Mouse (Mus musculus): Measurements from ENCODE around the gene Hes5. TPM values are rescaled to one million over a fixed set of nuclear protein-coding genes. Genes with fewer than 3 reads are reported as not detected.

Gene Hes5
- polyA plus RNA-seq, 1 experiment from 2014 or later: 0.15 TPM

DNA sequence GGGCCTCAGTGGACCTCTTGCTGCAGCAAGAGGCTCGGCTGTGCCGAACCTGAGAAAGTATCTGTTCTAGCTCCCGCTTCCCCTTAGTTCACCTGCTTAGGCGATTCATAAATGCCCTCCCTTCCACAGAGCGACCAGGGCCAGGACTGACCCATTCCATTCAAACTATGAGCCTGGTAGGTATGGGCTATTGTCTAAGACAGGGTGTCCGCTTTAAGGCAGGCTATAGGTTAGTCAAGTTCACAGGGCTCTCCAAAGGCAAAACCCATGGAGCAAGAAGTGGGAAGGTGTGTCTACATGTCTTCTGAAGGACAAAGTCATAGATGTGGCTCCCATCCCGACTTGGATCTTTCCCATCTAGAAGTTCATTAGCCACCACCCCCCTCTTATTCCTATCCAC is 2.0 kb downstream of the Hes5 start:
- Histone ChIP-seq H3K36me3 (replicated peaks; ENCODE audit: insufficient read depth, low read length) (peaks cover 10% of the 10 kb centered on the region), H3K27me3 (ENCODE audit: insufficient read depth, low read length) (peaks cover 59% of the 10 kb centered on the region), H3K4me1 (ENCODE audit: insufficient read depth) (peaks cover 46% of the 10 kb centered on the region), H3K27ac (ENCODE audit: low read depth) (no peak overlapping the region), H3K4me3 (ENCODE audit: low read depth, low read length) (no peak overlapping the region), H3K4me2 (ENCODE audit: low read depth, low read length) (no peak overlapping the region), H3K9ac (replicated peaks) (no peak overlapping the region), H3K9me3 (ENCODE audit: low read length) (no peaks in the 10 kb centered on the region)
- ATAC-seq: no peak
- no peak for DNase-seq
- TF ChIP-seq EP300 (IDR thresholded peaks at IDR 0.05; ENCODE audit: low read depth) (no peak), CTCF (IDR thresholded peaks at IDR 0.05; ENCODE audit: low read depth) (no peak)
- 80% methylated on average over 7 of the region's 7 CpGs for WGBS (ENCODE audit: insufficient replicate concordance)

DNA sequence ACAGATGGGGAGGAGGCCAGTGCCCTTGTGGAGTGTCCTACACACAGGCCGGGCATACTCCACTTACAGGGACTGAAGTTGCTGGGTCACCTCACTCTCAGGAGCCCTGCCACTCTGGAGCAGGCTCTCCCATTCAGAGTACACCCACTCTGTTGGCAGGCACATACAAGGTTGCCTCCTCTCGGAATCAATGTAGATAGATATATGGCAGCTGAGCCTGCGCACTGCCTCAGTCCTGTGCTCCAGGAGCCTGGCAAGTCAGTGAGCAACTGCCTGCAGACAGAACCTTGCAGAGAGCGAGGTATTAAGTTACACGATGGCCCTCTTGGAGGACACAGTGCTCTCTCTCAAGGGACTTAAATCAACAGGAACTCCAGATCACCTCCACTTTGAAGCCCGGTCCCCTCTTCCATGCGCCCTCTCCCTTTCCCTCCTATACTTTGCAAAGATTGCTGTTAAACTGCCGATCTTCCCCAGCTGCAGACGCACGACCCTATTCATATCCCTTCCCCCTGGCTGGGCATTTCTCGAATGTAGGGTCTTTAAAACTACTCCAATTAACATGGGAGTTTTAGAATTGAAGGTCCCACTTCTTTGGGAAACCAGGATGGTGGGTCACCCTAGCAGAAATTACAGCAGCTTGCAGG is 2.6 kb downstream of the Hes5 start:
- Histone ChIP-seq H3K27ac (ENCODE audit: low read depth) (no peak overlapping the region), H3K36me3 (replicated peaks; ENCODE audit: insufficient read depth, low read length) (peaks cover 14% of the 10 kb centered on the region), H3K4me2 (ENCODE audit: low read depth, low read length) (peak overlapping the region; percentile 98), H3K9ac (replicated peaks) (no peak overlapping the region), H3K4me1 (ENCODE audit: insufficient read depth) (peaks cover 46% of the 10 kb centered on the region), H3K27me3 (ENCODE audit: insufficient read depth, low read length) (peaks cover 53% of the 10 kb centered on the region), H3K4me3 (ENCODE audit: low read depth, low read length) (peak overlapping the region; percentile 95), H3K9me3 (ENCODE audit: low read length) (no peaks in the 10 kb centered on the region)
- DNase-seq (no peak), ATAC-seq (no peak)
- TF ChIP-seq EP300 (IDR thresholded peaks at IDR 0.05; ENCODE audit: low read depth) (no peak), CTCF (IDR thresholded peaks at IDR 0.05; ENCODE audit: low read depth) (no peak)
- WGBS (ENCODE audit: insufficient replicate concordance): 54% methylated on average over 11 of the region's 11 CpGs

DNA sequence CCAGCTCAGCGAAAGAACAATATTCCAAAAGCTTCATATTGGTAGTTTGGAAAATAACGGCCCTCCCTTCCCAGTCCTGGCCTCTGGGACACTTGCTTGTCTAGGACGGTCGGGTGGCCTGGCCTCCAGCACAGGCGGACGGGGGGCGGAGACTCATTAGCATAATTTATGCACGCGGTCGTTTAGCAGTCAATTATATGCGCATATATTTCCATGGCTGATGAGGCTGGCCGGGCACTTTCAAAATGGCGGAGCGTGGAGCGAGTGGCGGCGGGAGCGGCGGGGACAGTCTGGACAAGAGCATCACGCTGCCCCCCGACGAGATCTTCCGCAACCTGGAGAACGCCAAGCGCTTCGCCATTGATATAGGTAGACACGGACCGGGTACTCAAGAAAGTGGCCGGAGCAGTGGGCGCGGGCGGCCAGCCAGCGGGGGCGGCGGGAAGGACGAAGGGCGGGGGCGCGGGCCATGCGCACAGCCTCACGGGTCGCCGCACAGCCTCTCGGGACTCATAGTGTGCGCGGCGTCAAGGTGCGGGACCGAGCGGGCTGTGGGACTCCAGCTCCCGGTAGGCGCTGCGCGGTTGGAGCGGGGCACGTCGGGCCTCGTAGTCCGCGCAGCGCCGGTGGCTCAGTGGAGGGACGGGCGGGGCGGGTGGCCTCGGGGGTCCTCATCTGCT is 3.3 kb downstream of the Hes5 start, which contains the start of gene Pank4:
TSS of gene Pank4 (plus strand) at position 223 of the 680 bp plus-strand sequence.
- H3K27me3 ChIP-seq (ENCODE audit: insufficient read depth, low read length): peaks cover 46% of the 10 kb centered on the region
- H3K9ac ChIP-seq (replicated peaks): peak within 1 kb of the TSS; percentile 91
- peak within 1 kb of the TSS; percentile 98 for H3K4me2 ChIP-seq (ENCODE audit: low read depth, low read length)
- ATAC-seq (peak; percentile 91), DNase-seq (peak; percentile 91)
- WGBS (ENCODE audit: insufficient replicate concordance): under 1% methylated on average over 66 of the region's 66 CpGs
- no peaks in the 10 kb centered on the region for H3K9me3 ChIP-seq (ENCODE audit: low read length)
- peaks cover 16% of the 10 kb centered on the region for H3K36me3 ChIP-seq (replicated peaks; ENCODE audit: insufficient read depth, low read length)
- H3K4me3 ChIP-seq (ENCODE audit: low read depth, low read length): peak within 1 kb of the TSS; percentile 95
- no peak for TF ChIP-seq CTCF (IDR thresholded peaks at IDR 0.05; ENCODE audit: low read depth)
- no peak for TF ChIP-seq EP300 (IDR thresholded peaks at IDR 0.05; ENCODE audit: low read depth)
- peaks cover 46% of the 10 kb centered on the region for H3K4me1 ChIP-seq (ENCODE audit: insufficient read depth)
- H3K27ac ChIP-seq (ENCODE audit: low read depth): peak within 1 kb of the TSS; percentile 80

DNA sequence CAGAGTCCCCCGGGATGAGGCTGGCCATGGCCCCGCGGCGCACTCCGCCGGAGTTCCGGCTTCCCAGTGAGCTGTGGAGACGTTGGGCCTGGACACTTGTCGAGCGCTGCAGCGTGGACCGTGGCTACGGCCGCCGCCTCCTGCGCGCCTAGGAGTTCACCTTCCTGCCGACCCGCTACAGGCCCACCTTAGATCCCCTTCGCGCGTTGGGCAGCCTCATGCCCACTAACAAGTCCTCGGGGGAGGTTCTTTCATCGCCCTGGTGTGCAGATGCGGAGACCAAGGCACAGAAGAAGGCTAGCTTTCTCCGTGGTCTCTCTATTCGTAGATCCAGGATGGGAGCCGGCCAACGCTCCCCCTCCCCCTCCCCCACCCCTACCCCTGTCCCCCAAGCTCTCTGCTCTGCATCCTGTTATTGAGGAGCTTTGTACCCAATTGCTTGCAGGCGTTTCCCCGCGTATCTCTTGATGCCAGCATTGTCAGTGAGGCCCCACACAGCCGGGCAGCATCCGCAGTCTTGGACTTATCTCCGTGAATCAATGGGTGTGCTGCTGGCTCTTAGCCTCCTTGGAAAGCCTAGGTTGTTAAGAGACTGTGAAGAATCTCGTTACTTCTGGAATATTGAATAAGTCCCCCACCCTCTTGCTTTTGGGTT is 4.0 kb downstream of the Hes5 start:
- H3K36me3 ChIP-seq (replicated peaks; ENCODE audit: insufficient read depth, low read length): peaks cover 23% of the 10 kb centered on the region
- peak overlapping the region; percentile 80 for H3K27ac ChIP-seq (ENCODE audit: low read depth)
- peaks cover 46% of the 10 kb centered on the region for H3K4me1 ChIP-seq (ENCODE audit: insufficient read depth)
- under 1% methylated on average over 34 of the region's 36 CpGs for WGBS (ENCODE audit: insufficient replicate concordance)
- H3K4me2 ChIP-seq (ENCODE audit: low read depth, low read length): peak overlapping the region; percentile 98
- TF ChIP-seq CTCF (IDR thresholded peaks at IDR 0.05; ENCODE audit: low read depth) (no peak), EP300 (IDR thresholded peaks at IDR 0.05; ENCODE audit: low read depth) (peak; percentile 19; the same call in 1 of the 2 replicates)
- DNase-seq (peak; percentile 59), ATAC-seq (peak; percentile 50)
- no peaks in the 10 kb centered on the region for H3K9me3 ChIP-seq (ENCODE audit: low read length)
- H3K27me3 ChIP-seq (ENCODE audit: insufficient read depth, low read length): peaks cover 39% of the 10 kb centered on the region
- H3K9ac ChIP-seq (replicated peaks): peak overlapping the region; percentile 91
- H3K4me3 ChIP-seq (ENCODE audit: low read depth, low read length): peak overlapping the region; percentile 95

DNA sequence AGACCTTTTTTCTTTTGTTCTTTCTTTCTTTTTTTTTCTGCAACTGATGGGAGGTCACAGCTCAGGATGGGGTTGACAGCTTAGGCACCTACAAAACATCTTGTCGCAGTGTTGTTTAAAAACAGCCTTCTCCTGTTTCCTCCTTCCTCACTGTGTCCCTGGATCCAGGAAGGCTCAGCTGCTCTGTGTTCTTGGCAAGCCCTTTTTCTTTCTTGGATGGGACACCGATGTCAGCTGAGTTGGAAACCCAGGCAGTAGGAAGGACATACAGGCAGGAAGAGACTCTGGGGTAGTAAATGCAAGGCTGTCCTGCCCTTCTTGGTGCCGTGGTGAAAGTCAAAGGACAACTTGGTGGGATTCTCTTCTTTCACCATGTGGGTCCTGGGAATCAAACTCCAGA is 5.1 kb downstream of the Hes5 start:
- no peak for TF ChIP-seq EP300 (IDR thresholded peaks at IDR 0.05; ENCODE audit: low read depth)
- TF ChIP-seq CTCF (IDR thresholded peaks at IDR 0.05; ENCODE audit: low read depth): no peak
- Histone ChIP-seq H3K4me3 (ENCODE audit: low read depth, low read length) (peak overlapping the region; percentile 95; the same call in 1 of the 2 replicates), H3K4me2 (ENCODE audit: low read depth, low read length) (peak overlapping the region; percentile 98), H3K9me3 (ENCODE audit: low read length) (no peaks in the 10 kb centered on the region), H3K4me1 (ENCODE audit: insufficient read depth) (peaks cover 40% of the 10 kb centered on the region), H3K9ac (replicated peaks) (peak overlapping the region; percentile 91; the same call in 1 of the 2 replicates), H3K27ac (ENCODE audit: low read depth) (no peak overlapping the region; the same call in 1 of the 2 replicates), H3K27me3 (ENCODE audit: insufficient read depth, low read length) (peaks cover 28% of the 10 kb centered on the region), H3K36me3 (replicated peaks; ENCODE audit: insufficient read depth, low read length) (peaks cover 34% of the 10 kb centered on the region)
- 65% methylated on average over 3 of the region's 3 CpGs for WGBS (ENCODE audit: insufficient replicate concordance)
- no peak for ATAC-seq
- no peak for DNase-seq

DNA sequence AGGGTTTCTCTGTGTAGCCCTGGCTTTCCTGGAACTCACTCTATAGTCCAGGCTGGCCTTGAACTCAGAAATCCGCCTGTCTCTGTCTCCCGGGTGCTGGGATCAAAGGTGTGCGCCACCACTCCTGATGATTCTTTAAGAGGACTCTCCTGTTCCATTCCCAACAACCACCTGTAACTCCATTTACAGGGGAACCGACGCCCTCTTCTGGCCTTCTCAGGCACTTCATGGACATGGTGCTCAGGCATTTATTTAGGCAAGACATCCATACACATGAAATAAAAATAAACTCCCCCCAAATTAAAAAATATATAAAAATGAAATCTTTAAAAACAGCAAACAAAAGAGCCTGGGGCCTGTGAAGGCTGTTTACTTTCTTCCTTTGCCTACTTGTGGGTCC is 6.5 kb downstream of the Hes5 start:
- 64% methylated on average over 5 of the region's 5 CpGs for WGBS (ENCODE audit: insufficient replicate concordance)
- Histone ChIP-seq H3K9me3 (ENCODE audit: low read length) (no peaks in the 10 kb centered on the region), H3K9ac (replicated peaks) (no peak overlapping the region), H3K27me3 (ENCODE audit: insufficient read depth, low read length) (peaks cover 15% of the 10 kb centered on the region), H3K27ac (ENCODE audit: low read depth) (no peak overlapping the region; the same call in 1 of the 2 replicates), H3K4me3 (ENCODE audit: low read depth, low read length) (no peak overlapping the region), H3K36me3 (replicated peaks; ENCODE audit: insufficient read depth, low read length) (peaks cover 47% of the 10 kb centered on the region), H3K4me1 (ENCODE audit: insufficient read depth) (peaks cover 28% of the 10 kb centered on the region), H3K4me2 (ENCODE audit: low read depth, low read length) (no peak overlapping the region)
- DNase-seq (peak; percentile 61), ATAC-seq (no peak)
- TF ChIP-seq EP300 (IDR thresholded peaks at IDR 0.05; ENCODE audit: low read depth): no peak
- TF ChIP-seq CTCF (IDR thresholded peaks at IDR 0.05; ENCODE audit: low read depth): peak; percentile 64

All from liver, postnatal 0 days (tissue).